Mouse (Mus musculus): ENCODE data around the gene Xrcc1. TPM values are rescaled to one million over a fixed set of nuclear protein-coding genes. Genes with fewer than 3 reads are reported as not detected.
"Not testable (repeated sequence)": the region's sequence is repeated elsewhere in the genome, so short reads cannot be mapped to it uniquely, and the experiment has no call there.

The Xrcc1 gene
- polyA plus RNA-seq, 1 experiment, result 159 TPM

DNA sequence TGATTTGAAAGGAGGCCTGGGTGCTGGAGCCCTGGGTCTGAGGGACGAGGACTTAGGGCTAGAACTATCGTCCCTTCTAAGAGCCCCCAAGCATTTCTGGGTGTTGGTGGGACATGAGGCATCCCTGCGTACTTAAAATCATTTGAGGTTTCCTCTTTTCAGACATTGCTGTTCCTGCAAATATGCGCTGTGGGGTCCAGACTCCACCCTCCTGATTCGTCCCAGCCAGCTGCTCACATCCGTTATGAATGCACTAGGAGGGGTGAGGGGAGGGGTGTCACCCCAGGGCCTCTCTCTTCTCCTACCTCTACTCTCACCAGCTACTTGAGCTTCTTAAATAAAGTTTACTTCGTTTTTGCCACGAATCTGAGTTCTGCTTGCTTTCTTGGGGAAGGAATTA lies 62.5 kb downstream of the Xrcc1 start:
- no peak for TF ChIP-seq FLI1 (IDR thresholded peaks at IDR 0.05; ENCODE audit: low read length)
- no peak for TF ChIP-seq GATA1 (IDR thresholded peaks at IDR 0.05; ENCODE audit: borderline replicate concordance, low read length)
- Histone ChIP-seq H3K27me3 (replicated peaks) (peaks cover 4% of the 10 kb centered on the region), H3K9me3 (no peaks in the 10 kb centered on the region), H3K36me3 (replicated peaks; ENCODE audit: low read length) (peaks cover 16% of the 10 kb centered on the region), H3K4me1 (peaks cover 39% of the 10 kb centered on the region), H3K4me3 (replicated peaks) (peak overlapping the region; percentile 33)

DNA sequence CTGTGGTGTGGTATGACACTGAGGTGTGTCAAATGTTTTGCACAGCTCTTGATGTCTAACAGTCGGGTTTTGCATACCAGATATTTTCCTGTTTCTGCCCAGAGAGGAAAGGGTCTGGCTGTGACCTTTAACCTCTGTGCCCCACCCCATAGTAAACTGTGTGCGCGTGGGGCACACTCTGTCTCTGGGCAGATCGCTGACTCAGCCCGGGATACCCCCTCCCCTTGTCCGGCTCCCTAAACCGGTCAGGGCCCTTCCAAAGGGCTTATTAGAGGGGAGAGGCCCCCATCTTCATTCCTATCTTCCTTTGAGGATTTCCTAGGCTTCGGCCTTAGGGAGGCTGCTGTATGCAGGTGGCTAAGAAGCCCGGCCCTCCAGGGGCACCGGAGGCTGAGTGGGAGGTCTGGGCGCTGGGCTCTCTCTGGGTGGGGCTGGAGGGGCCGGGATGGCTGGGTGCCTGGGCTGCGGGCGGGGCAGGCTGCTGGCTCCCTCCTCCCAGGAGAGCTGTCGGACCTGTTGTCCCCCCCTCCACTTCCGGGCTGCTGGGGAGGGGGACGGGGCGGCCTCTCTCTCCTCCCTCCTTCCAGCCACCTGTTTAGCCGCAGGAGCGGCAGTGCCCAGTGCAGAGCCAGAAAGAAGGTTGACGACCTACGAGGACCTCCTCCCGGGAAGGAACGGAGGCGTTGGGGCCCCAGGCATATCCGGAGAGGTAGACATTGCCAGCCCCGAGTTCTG lies 64.2 kb downstream of the Xrcc1 start, which contains the start of gene Phldb3:
TSS of gene Phldb3 (plus strand) at position 620 of the 735 bp plus-strand sequence.
- H3K4me1 ChIP-seq, result peaks cover 43% of the 10 kb centered on the region
- peak within 1 kb of the TSS; percentile 92 for H3K4me3 ChIP-seq (replicated peaks)
- no peak for TF ChIP-seq FLI1 (IDR thresholded peaks at IDR 0.05; ENCODE audit: low read length)
- no peak for TF ChIP-seq GATA1 (IDR thresholded peaks at IDR 0.05; ENCODE audit: borderline replicate concordance, low read length)
- peaks cover 16% of the 10 kb centered on the region for H3K36me3 ChIP-seq (replicated peaks; ENCODE audit: low read length)
- H3K27me3 ChIP-seq (replicated peaks), result peaks cover 4% of the 10 kb centered on the region
- H3K9me3 ChIP-seq, result no peaks in the 10 kb centered on the region

DNA sequence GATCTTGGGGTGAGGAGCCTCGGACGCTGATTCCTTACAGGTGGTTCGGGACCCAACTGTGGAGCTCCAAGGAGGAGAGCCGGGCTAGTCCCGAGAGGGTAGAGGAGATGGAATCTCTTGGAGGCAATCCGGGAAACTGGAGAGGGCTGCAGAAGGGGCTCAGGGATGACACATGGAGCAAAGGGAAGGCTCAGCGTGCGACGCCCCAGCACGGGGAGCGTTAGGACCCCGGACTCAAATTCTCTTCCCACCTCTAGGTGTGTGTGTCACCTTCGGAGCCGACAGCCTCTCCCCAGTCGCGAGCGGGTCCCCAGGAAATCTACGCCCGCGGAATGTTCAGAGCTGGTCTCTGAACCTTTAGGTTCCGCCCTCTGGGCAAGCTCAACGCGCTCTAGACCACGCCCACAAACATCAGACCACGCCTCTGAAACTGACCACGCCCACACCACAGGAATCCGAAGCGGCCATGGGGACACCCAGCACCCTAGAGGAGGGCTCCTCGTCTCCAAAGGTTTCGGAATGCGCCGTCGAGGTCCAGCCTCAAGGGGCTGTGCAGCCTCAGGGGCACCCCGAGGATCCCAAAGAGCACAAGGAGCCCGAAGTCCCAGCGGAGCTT lies 64.9 kb downstream of the Xrcc1 start:
- Histone ChIP-seq H3K36me3 (replicated peaks; ENCODE audit: low read length) (peaks cover 20% of the 10 kb centered on the region), H3K9me3 (no peaks in the 10 kb centered on the region), H3K4me3 (replicated peaks) (peak overlapping the region; percentile 92), H3K4me1 (peaks cover 45% of the 10 kb centered on the region), H3K27me3 (replicated peaks) (peaks cover 4% of the 10 kb centered on the region)
- TF ChIP-seq GATA1 (IDR thresholded peaks at IDR 0.05; ENCODE audit: borderline replicate concordance, low read length) (no peak), FLI1 (IDR thresholded peaks at IDR 0.05; ENCODE audit: low read length) (no peak)

GRCm38 (mm10) chr7:24611709-24612108 lies 65.6 kb downstream of the Xrcc1 start:
- H3K9me3 ChIP-seq, result no peaks in the 10 kb centered on the region
- TF ChIP-seq GATA1 (IDR thresholded peaks at IDR 0.05; ENCODE audit: borderline replicate concordance, low read length), result no peak
- TF ChIP-seq FLI1 (IDR thresholded peaks at IDR 0.05; ENCODE audit: low read length), result no peak

DNA sequence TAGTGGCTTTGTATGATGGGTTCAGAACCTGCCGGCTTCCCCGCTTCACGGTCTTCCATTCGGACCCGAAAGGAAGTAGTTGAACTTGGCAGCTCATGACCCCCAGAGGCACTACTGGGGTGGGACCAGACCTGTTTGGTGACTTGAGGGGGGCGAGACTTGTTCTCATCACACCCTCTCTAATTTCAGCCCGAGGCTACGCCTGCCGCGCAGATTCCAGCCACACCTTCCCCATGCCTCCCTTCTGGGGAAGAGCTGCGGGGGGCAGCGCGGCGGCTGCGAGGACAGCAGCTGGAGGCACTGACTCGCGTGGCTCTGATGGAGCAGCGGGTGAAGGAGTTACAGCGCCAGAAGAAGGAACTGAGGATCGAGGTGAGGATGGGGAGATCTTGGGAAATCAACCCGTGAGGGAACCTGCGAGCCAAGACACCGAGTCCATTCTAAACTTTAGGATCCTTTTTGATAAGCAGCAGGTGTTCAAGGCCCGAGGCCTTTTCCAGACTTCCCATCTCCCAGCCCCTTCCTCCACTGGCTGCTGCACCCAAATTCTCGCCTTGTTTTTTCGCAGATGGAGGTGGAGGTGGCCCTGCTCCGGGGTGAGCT lies 66.3 kb downstream of the Xrcc1 start:
- peak overlapping the region; percentile 28 for H3K4me3 ChIP-seq (replicated peaks)
- TF ChIP-seq FLI1 (IDR thresholded peaks at IDR 0.05; ENCODE audit: low read length) (no peak), GATA1 (IDR thresholded peaks at IDR 0.05; ENCODE audit: borderline replicate concordance, low read length) (no peak)
- no peaks in the 10 kb centered on the region for H3K9me3 ChIP-seq
- H3K4me1 ChIP-seq, result peaks cover 59% of the 10 kb centered on the region
- H3K27me3 ChIP-seq (replicated peaks), result peaks cover 4% of the 10 kb centered on the region
- H3K36me3 ChIP-seq (replicated peaks; ENCODE audit: low read length), result peaks cover 34% of the 10 kb centered on the region

More at GRCm38 (mm10) chr7:24611709-24612108, 65.6 kb downstream of the Xrcc1 start:
- peaks cover 27% of the 10 kb centered on the region for H3K36me3 ChIP-seq (replicated peaks; ENCODE audit: low read length)
- peaks cover 52% of the 10 kb centered on the region for H3K4me1 ChIP-seq
- H3K27me3 ChIP-seq (replicated peaks), result peaks cover 4% of the 10 kb centered on the region
- H3K4me3 ChIP-seq (replicated peaks), result peak overlapping the region; percentile 92

DNA sequence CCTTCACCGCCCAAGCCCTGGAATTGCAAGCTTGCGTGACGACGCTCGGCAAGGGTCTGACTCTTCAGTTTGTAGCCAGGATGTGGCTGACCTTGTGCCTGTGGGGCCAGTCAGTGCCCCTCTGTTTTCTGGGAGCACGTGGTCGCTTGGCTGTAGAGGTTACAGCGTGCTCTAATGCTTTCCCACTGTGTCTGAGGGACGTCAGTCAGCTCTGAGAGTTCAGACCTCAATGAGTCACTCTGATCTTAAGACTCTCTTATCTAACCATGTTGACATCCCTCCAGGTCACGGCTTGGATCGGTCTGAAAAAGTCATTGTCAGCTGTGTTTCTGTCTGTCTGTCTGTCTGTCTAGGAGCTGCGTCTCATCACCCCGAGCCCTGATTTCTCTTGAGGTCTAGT lies 68.7 kb downstream of the Xrcc1 start:
- Histone ChIP-seq H3K36me3 (replicated peaks; ENCODE audit: low read length) (peaks cover 55% of the 10 kb centered on the region), H3K4me1 (peaks cover 57% of the 10 kb centered on the region), H3K9me3 (peaks cover 7% of the 10 kb centered on the region; the same call in 1 of the 2 replicates), H3K4me3 (replicated peaks) (no peak overlapping the region), H3K27me3 (replicated peaks) (peaks cover 4% of the 10 kb centered on the region)
- TF ChIP-seq FLI1 (IDR thresholded peaks at IDR 0.05; ENCODE audit: low read length) (no peak), GATA1 (IDR thresholded peaks at IDR 0.05; ENCODE audit: borderline replicate concordance, low read length) (no peak)

DNA sequence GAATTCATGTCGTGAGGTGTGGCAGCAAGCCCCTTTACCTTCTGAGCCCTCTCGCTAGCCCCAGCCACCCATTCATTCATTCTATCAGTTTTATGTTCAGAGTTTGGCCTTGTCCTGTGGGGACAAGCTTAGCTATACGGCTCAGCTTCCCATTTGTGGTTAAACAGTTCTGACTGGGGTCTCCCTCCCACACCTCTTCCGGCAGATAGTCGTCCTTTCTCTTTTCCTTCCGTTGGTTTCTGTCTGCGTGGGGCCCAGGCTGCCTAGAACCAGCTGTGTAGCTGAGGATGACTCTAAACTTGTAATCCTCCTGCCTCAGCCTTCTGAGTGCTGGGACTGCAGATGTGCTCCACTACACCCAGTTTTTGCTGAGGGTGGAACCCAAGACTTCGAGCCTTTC lies 71.7 kb downstream of the Xrcc1 start:
- Histone ChIP-seq H3K27me3 (replicated peaks) (no peaks in the 10 kb centered on the region), H3K9me3 (peaks cover 17% of the 10 kb centered on the region), H3K36me3 (replicated peaks; ENCODE audit: low read length) (peaks cover 77% of the 10 kb centered on the region), H3K4me1 (peaks cover 38% of the 10 kb centered on the region), H3K4me3 (replicated peaks) (no peak overlapping the region)
- TF ChIP-seq FLI1 (IDR thresholded peaks at IDR 0.05; ENCODE audit: low read length) (no peak), GATA1 (IDR thresholded peaks at IDR 0.05; ENCODE audit: borderline replicate concordance, low read length) (no peak)

- Histone ChIP-seq H3K36me3 (replicated peaks; ENCODE audit: low read length) (peaks cover 77% of the 10 kb centered on the region), H3K9me3 (peaks cover 21% of the 10 kb centered on the region), H3K4me1 (peaks cover 36% of the 10 kb centered on the region)
- not testable (repeated sequence) for H3K27me3 ChIP-seq (replicated peaks); H3K4me3 ChIP-seq (replicated peaks)
Measured at GRCm38 (mm10) chr7:24618374-24618773, 72.3 kb downstream of the Xrcc1 start.

DNA sequence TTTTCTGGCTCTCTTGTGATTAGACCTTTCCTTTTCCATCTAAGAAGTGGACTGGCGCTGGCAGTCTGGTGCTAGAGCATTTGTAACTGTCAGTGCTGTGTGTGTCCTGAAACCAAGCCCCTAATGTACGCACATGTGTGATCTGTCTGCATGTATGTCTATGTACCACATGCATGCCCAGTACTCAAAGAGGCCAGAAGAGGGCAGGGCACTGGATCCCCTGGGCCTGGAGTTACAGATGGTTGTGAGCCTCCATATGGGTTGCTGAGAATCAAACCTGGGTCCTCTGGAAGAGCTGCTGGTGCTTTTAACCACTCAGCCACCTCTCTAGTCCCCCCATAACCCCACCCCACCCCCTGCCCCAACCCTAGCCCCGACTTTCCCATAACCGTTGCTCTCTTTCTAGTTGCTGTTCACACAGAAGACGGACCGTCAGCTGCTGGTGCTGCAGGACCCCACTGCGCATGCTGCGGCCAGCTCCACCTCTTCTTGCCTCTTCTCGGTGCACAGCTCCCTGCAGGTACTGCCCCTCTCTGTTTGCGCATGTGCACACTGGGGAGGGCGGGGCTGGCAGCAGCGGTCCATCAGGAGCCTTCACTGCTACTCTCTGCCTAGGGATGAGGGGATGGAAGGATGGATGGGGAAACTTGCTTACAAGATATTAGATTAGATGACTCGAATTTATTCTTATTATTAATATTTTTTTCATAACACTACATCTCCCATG lies 73.7 kb downstream of the Xrcc1 start:
- peaks cover 86% of the 10 kb centered on the region for H3K36me3 ChIP-seq (replicated peaks; ENCODE audit: low read length)
- peak overlapping the region; percentile 42 for H3K4me3 ChIP-seq (replicated peaks)
- no peaks in the 10 kb centered on the region for H3K27me3 ChIP-seq (replicated peaks)
- peaks cover 32% of the 10 kb centered on the region for H3K4me1 ChIP-seq
- peaks cover 21% of the 10 kb centered on the region for H3K9me3 ChIP-seq
- TF ChIP-seq GATA1 (IDR thresholded peaks at IDR 0.05; ENCODE audit: borderline replicate concordance, low read length), result no peak
- no peak for TF ChIP-seq FLI1 (IDR thresholded peaks at IDR 0.05; ENCODE audit: low read length)
